Mouse (Mus musculus) heart, adult 8-10 months (tissue): ENCODE data around the gene Gm28047. TPM values are rescaled to one million over a fixed set of nuclear protein-coding genes. Genes with fewer than 3 reads are reported as not detected.
"Not testable (repeated sequence)": the region's sequence is repeated elsewhere in the genome, so short reads cannot be mapped to it uniquely, and the experiment has no call there.

Source experiments
- DNase-seq: peaks from one replicate; pipeline ENCODE4 v3.0.0; 2022; ENCODE audit warnings: low spot score
- total RNA-seq, 4 experiments: library from RNA; stranded (reverse); gene quantifications; 2 replicates each; pipeline ENCODE4 v1.2.4; 2022

The Gm28047 gene
- total RNA-seq = 1 to 10 TPM in 1 of 4 experiments, not detected in 3; 1.4 TPM

GRCm38 (mm10) chr15:102624970-102625686, at the start of gene Gm28047, which contains the start of gene Atf7:
Gene Gm28047 (minus strand): TSS chr15:102625067.
Gene Atf7 (minus strand): TSS chr15:102625464.
- peak; percentile 99 for DNase-seq

GRCm38 (mm10) chr15:102673548-102673947, 48.7 kb upstream of the Gm28047 start:
- DNase-seq = peak; percentile 86

- DNase-seq = peak; percentile 54
Measured at GRCm38 (mm10) chr15:102672215-102673071, 47.6 kb upstream of the Gm28047 start, which contains the start of gene Atp5g2. Gene Atp5g2 (minus strand): TSS chr15:102672352.

- DNase-seq = peak; percentile 87
Measured at GRCm38 (mm10) chr15:102671721-102672214, 46.9 kb upstream of the Gm28047 start.

- peak; percentile 94 for DNase-seq
Measured at GRCm38 (mm10) chr15:102670767-102671575, 46.1 kb upstream of the Gm28047 start.

- no peak for DNase-seq
Measured at GRCm38 (mm10) chr15:102670281-102670680, 45.4 kb upstream of the Gm28047 start.

- no peak for DNase-seq
Measured at GRCm38 (mm10) chr15:102669571-102669970, 44.7 kb upstream of the Gm28047 start.

- DNase-seq = peak; percentile 33
Measured at GRCm38 (mm10) chr15:102665494-102665893, 40.6 kb upstream of the Gm28047 start.

GRCm38 (mm10) chr15:102663825-102664224, 39.0 kb upstream of the Gm28047 start:
- DNase-seq = no peak

GRCm38 (mm10) chr15:102662601-102663000, 37.7 kb upstream of the Gm28047 start:
- not testable (repeated sequence) for DNase-seq

- no peak for DNase-seq
Measured at GRCm38 (mm10) chr15:102657926-102658381, 33.1 kb upstream of the Gm28047 start.

- peak; percentile 44 for DNase-seq
Measured at GRCm38 (mm10) chr15:102656658-102657057, 31.8 kb upstream of the Gm28047 start.

- not testable (repeated sequence) for DNase-seq
Measured at GRCm38 (mm10) chr15:102651928-102652660, 27.2 kb upstream of the Gm28047 start.

GRCm38 (mm10) chr15:102651107-102651506, 26.2 kb upstream of the Gm28047 start:
- no peak for DNase-seq

- no peak for DNase-seq
Measured at GRCm38 (mm10) chr15:102635817-102636216, 10.9 kb upstream of the Gm28047 start.

GRCm38 (mm10) chr15:102634684-102635083, 9.8 kb upstream of the Gm28047 start:
- no peak for DNase-seq

- no peak for DNase-seq
Measured at GRCm38 (mm10) chr15:102625687-102626055, 804 bp upstream of the Gm28047 start.

- peak; percentile 16 for DNase-seq
Measured at GRCm38 (mm10) chr15:102624291-102624969, 437 bp downstream of the Gm28047 start.

- no peak for DNase-seq
Measured at GRCm38 (mm10) chr15:102623121-102623520, 1.7 kb downstream of the Gm28047 start.

GRCm38 (mm10) chr15:102622536-102622935, 2.3 kb downstream of the Gm28047 start:
- DNase-seq = no peak
